Mouse (Mus musculus) stomach, postnatal 0 days (tissue): ENCODE results near the gene Ahnak2. TPM values are rescaled to one million over a fixed set of nuclear protein-coding genes. Genes with fewer than 3 reads are reported as not detected.

Experiments
- ATAC-seq: fragments of 200-750 bp; cut with Nextera tagmentation; 2 replicates; pipeline ENCODE4 v1.8.0; 2017; ENCODE audit not compliant: low FRiP score, low TSS enrichment
- DNase-seq: peaks from one replicate; pipeline ENCODE4 v3.0.0-alpha.2; 2016; ENCODE audit warnings: low spot score
- H3K27ac ChIP-seq: fragments of 300-500 bp; sonication (generic); replicated peaks from 2 replicates; pipeline ENCODE4 v1.5.1; 2014; ENCODE audit warnings: mild to moderate bottlenecking, control low read depth
- H3K27me3 ChIP-seq: fragments of 300-500 bp; sonication (generic); 2 replicates; pipeline ENCODE4 v1.6.1; 2014; ENCODE audit warnings: low read length; ENCODE audit not compliant: control insufficient read depth, insufficient read depth
- H3K36me3 ChIP-seq: fragments of 300-500 bp; sonication (generic); 2 replicates; pipeline ENCODE4 v1.6.1; 2014; ENCODE audit warnings: low read length, mixed read lengths; ENCODE audit not compliant: control insufficient read depth, insufficient read depth
- H3K4me1 ChIP-seq: fragments of 300-500 bp; sonication (generic); replicated peaks from 2 replicates; pipeline ENCODE4 v1.6.1; 2014; ENCODE audit warnings: antibody characterized with exemption; ENCODE audit not compliant: control insufficient read depth, insufficient read depth
- H3K4me2 ChIP-seq: fragments of 300-500 bp; sonication (generic); replicated peaks from 2 replicates; pipeline ENCODE4 v1.6.1; 2014; ENCODE audit warnings: low read depth, mild to moderate bottlenecking, control low read depth, moderate library complexity
- H3K4me3 ChIP-seq: fragments of 300-500 bp; sonication (generic); 2 replicates; pipeline ENCODE4 v1.5.1; 2014; ENCODE audit warnings: low read depth, low read length, control low read depth
- H3K9ac ChIP-seq: fragments of 300-500 bp; sonication (generic); 2 replicates; pipeline ENCODE4 v1.6.1; 2014; ENCODE audit warnings: mild to moderate bottlenecking, low read length, control low read depth, mixed read lengths
- H3K9me3 ChIP-seq: fragments of 300-500 bp; sonication (generic); 2 replicates; pipeline ENCODE4 v1.6.1; 2016; ENCODE audit warnings: low read length; ENCODE audit not compliant: control insufficient read depth
- CTCF ChIP-seq: IDR thresholded peaks from 2 replicates; pipeline ENCODE4 v1.5.1; 2016; ENCODE audit warnings: antibody characterized with exemption, low read depth, mild to moderate bottlenecking, moderate library complexity
- EP300 ChIP-seq: optimal IDR thresholded peaks from 2 replicates; pipeline ENCODE3; 2016; ENCODE audit warnings: antibody characterized with exemption
- WGBS: fragments of 180-500 bp; shearing (Covaris S2); extraction: QIAGEN DNeasy Blood & Tissue Kit; methylation state at CpG from one replicate; pipeline ENCODE4 v1.1.7; 2014; 5-methylcytosine and 5-hydroxymethylcytosine counted together
- polyA plus RNA-seq: library from polyadenylated mRNA; unstranded; fragments of >200 nt; fragmentation: Nextera tagmentation; extraction: Ambion mirVana; gene quantifications from 2 replicates; pipeline ENCODE4 v1.2.1, GENCODE M21; 2015

Ahnak2 gene
- polyA plus RNA-seq, 1 experiment from 2014 or later = 5.4 TPM

DNA sequence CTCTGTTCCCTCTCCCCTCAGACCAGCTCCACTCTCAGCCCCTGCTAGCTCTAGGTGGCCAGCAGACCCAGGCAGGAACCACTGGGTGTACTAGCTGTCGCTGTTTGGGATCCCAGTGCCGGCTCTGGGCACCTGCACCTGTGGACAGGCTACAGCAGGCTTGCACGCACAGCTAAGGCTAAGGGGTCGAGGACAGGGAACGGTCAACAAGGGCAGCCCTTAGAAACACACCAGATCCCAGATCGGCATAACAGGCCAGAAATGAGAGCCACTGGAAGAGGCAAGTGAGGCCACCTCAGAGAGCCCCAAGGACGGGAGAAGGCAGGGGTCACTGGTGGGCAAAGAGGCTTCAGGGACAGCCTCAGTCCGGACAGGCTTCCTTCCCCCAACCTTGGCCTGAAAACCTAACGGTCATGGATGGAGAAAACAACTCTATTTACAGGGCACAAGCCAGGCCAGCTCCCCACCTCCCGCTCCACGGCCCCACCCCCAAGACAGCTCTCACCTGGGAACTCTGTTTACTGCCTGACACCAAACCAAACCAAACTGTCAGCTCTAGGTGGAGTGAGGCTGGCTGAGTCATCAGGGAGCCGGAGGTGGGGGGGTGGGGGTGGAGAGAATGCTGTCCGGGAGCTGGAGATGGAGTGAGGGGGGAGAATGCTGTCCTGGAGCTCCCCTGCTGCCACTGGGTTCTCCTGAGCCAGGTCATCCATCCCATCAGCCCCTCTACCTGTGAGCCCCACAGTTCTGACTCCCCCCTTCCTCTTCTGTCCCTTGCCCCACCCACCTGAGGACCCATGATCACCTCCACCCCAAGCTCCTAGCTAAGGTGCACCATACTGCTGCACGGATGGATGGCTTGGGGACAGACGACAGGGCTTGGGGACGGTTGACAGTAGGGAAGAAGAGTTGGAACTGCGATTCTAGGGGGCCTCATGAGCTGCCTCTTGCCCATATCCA, 5.6 kb downstream of the Ahnak2 start:
- H3K9me3 ChIP-seq = no peaks in the 10 kb centered on the region
- DNase-seq (peak; percentile 68), ATAC-seq (no peak)
- no peak overlapping the region for H3K9ac ChIP-seq
- WGBS = 33% methylated on average over 17 of the region's 17 CpGs
- TF ChIP-seq CTCF = no peak
- TF ChIP-seq EP300 = no peak
- H3K4me1 ChIP-seq = peaks cover 23% of the 10 kb centered on the region
- peak overlapping the region; percentile 82 for H3K27ac ChIP-seq
- H3K4me3 ChIP-seq = no peak overlapping the region
- no peaks in the 10 kb centered on the region for H3K36me3 ChIP-seq
- no peaks in the 10 kb centered on the region for H3K27me3 ChIP-seq
- H3K4me2 ChIP-seq = peak overlapping the region; percentile 18

DNA sequence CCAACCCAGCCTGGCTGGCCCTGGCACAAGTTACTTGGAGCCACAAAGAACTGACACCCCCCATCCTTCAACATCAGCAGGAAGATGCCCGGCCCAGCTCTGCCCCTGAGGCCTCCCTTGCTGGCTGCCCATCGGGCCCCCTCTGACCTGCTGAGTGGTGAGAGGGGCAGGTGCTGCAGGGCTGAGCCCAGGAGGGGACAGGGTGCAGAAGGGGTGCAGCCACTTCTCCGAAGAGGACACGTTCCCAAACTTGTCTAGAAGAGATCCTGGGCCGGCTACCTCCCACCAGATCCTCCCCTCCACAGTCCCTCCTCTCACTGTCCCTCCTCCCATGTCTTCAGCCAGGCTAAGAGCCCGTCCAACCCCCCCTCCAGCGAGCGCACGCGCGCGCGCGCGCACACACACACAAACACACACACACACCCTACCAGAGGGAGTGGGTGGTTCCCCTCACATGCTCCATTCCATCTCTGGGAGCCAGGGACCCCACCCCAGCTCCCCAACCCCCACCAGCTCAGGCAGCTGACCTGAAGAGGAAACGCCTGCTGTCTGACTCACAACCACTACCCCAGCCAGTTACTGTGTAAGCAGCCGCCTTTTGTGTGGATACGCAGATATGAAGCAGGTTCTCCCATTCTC, 6.9 kb downstream of the Ahnak2 start:
- H3K9me3 ChIP-seq = no peaks in the 10 kb centered on the region
- 18% methylated on average over 18 of the region's 18 CpGs for WGBS
- peak overlapping the region; percentile 82 for H3K27ac ChIP-seq
- H3K36me3 ChIP-seq = no peaks in the 10 kb centered on the region
- peaks cover 22% of the 10 kb centered on the region for H3K4me1 ChIP-seq
- H3K4me3 ChIP-seq = peak overlapping the region; percentile 14
- ATAC-seq = peak; percentile 76
- H3K27me3 ChIP-seq = no peaks in the 10 kb centered on the region
- TF ChIP-seq EP300 (no peak), CTCF (no peak)
- H3K4me2 ChIP-seq = peak overlapping the region; percentile 37
- DNase-seq = peak; percentile 90
- H3K9ac ChIP-seq = peak overlapping the region; percentile 2; the same call in 1 of the 2 replicates

DNA sequence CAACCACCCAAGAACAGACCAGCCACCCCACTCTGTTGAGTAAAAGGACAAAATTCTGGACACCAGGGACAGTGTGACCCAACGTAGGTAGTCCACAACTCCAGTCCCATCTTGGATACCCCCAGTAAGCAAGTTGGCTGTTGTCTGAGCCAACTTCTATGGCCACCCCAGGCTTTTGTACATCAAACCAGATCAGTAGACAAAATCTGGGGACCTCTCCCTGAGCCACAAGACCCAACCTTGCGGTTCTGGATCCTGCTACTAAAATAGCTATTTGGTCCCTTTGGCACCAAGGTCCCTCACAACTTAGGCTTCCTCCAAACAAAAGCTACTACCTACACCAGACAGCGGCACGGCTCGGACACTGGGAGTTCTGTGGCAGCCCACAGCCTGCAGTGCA, 7.5 kb downstream of the Ahnak2 start:
- H3K36me3 ChIP-seq = no peaks in the 10 kb centered on the region
- H3K4me1 ChIP-seq = peaks cover 22% of the 10 kb centered on the region
- TF ChIP-seq CTCF = no peak
- TF ChIP-seq EP300 = no peak
- H3K4me3 ChIP-seq = peak overlapping the region; percentile 14
- peak overlapping the region; percentile 37 for H3K4me2 ChIP-seq
- peak overlapping the region; percentile 2; the same call in 1 of the 2 replicates for H3K9ac ChIP-seq
- no peaks in the 10 kb centered on the region for H3K9me3 ChIP-seq
- 74% methylated on average over 5 of the region's 5 CpGs for WGBS
- H3K27me3 ChIP-seq = no peaks in the 10 kb centered on the region
- no peak for DNase-seq
- peak overlapping the region; percentile 82 for H3K27ac ChIP-seq
- ATAC-seq = no peak

DNA sequence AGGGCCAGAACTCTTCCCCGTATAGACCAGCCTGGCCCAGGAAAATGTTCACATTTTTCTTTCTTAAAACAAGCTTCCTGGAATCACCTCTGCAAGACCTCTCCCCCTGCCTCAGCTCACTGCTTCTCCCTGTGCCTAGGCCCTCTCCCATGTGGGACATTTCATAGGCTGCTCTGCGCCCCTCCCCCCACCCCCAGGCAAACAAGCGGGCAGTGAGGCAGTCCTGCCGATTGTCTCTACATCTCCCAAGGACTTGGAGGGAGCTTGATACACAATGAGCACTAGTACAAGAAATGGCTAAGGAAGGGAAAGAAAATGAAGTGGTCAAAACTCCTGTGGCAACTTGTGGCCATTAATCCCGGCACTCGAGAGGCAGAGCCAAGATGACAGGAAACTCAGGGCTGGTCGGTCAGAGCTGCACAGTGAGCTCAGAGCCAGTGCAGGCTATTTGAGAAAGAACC, 8.1 kb downstream of the Ahnak2 start:
- Histone ChIP-seq H3K4me2 (peak overlapping the region; percentile 37), H3K27ac (peak overlapping the region; percentile 82), H3K9ac (peak overlapping the region; percentile 2; the same call in 1 of the 2 replicates), H3K27me3 (no peaks in the 10 kb centered on the region), H3K36me3 (no peaks in the 10 kb centered on the region), H3K9me3 (no peaks in the 10 kb centered on the region), H3K4me3 (no peak overlapping the region; the same call in 1 of the 2 replicates), H3K4me1 (peaks cover 22% of the 10 kb centered on the region)
- DNase-seq (no peak), ATAC-seq (no peak)
- 13% methylated on average over 7 of the region's 7 CpGs for WGBS
- no peak for TF ChIP-seq EP300
- no peak for TF ChIP-seq CTCF

DNA sequence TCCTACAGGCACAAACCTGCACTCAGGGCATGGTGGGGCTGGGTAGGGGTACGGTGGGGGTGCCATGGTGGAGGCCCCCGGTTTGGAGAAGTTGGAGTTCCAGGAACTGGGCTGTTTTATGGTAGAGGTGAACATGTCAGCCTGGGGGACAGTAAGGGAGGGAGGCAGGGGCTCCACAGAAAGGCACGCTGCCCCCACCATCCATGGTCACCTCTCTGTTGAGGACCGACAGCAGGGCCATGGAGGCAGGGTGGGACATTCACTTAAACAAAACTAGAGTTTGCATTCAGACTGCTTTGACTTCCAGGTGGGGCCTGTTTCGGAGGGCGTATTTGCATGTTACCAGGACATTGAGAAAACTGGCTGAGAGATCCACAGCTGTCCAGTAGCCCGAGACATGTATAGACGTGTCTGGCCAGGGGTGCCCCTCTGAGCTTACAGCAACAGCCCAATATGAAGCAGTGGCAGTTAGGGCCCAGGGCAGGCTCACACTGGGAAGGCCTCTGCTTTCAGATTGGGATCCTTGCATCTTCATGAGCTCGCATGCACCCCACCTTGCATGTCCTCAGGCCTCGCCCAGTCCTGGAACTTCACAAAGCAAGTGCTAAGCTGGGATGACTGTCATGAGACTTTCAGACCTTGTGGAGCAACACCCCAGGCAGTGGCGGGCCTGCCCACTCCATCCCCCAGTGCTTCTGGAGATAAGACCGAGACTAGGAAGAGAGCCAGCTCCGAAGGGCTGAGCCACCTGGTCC, 8.7 kb downstream of the Ahnak2 start:
- DNase-seq = peak; percentile 68
- Histone ChIP-seq H3K27me3 (no peaks in the 10 kb centered on the region), H3K9ac (peak overlapping the region; percentile 2), H3K9me3 (no peaks in the 10 kb centered on the region), H3K4me3 (no peak overlapping the region), H3K4me1 (peaks cover 19% of the 10 kb centered on the region), H3K27ac (peak overlapping the region; percentile 82), H3K4me2 (peak overlapping the region; percentile 37), H3K36me3 (no peaks in the 10 kb centered on the region)
- TF ChIP-seq CTCF (no peak), EP300 (no peak)
- ATAC-seq = peak; percentile 21
- WGBS = 51% methylated on average over 13 of the region's 13 CpGs
